Mouse (Mus musculus) lung, embryonic 16.5 days (tissue): ENCODE results near the gene Gm21970. TPM values are rescaled to one million over a fixed set of nuclear protein-coding genes. Genes with fewer than 3 reads are reported as not detected.
A peak's percentile ranks its signal among the peaks of the same experiment; 100 is the strongest.

Experiments
- ATAC-seq: fragments of 200-750 bp; cut with Nextera tagmentation; 2 replicates; pipeline ENCODE4 v1.8.0; 2017; ENCODE audit warnings: low read depth, mild to moderate bottlenecking, moderate library complexity
- H3K27ac ChIP-seq: fragments of 300-500 bp; sonication (generic); 2 replicates; pipeline ENCODE4 v1.5.1; 2014; ENCODE audit warnings: mild to moderate bottlenecking, control low read depth, low read length
- H3K27me3 ChIP-seq: fragments of 300-500 bp; sonication (generic); 2 replicates; pipeline ENCODE4 v1.6.1; 2014; ENCODE audit warnings: low read depth, low read length, mixed read lengths; ENCODE audit not compliant: control insufficient read depth, insufficient read depth
- H3K36me3 ChIP-seq: fragments of 300-500 bp; sonication (generic); 2 replicates; pipeline ENCODE4 v1.6.1; 2014; ENCODE audit warnings: low read length; ENCODE audit not compliant: control insufficient read depth, insufficient read depth
- H3K4me1 ChIP-seq: fragments of 300-500 bp; sonication (generic); replicated peaks from 2 replicates; pipeline ENCODE4 v1.6.1; 2014; ENCODE audit warnings: low read length, mixed read lengths; ENCODE audit not compliant: control insufficient read depth, insufficient read depth
- H3K4me2 ChIP-seq: fragments of 300-500 bp; sonication (generic); 2 replicates; pipeline ENCODE4 v1.6.1; 2014; ENCODE audit warnings: low read depth, low read length, control low read depth
- H3K4me3 ChIP-seq: fragments of 300-500 bp; sonication (generic); 2 replicates; pipeline ENCODE4 v1.5.1; 2014; ENCODE audit warnings: mild to moderate bottlenecking, low read length, control low read depth
- H3K9ac ChIP-seq: fragments of 300-500 bp; sonication (generic); 2 replicates; pipeline ENCODE4 v1.6.1; 2014; ENCODE audit warnings: low read length, control low read depth
- H3K9me3 ChIP-seq: fragments of 300-500 bp; sonication (generic); 2 replicates; pipeline ENCODE4 v1.6.1; 2016; ENCODE audit warnings: low read length; ENCODE audit not compliant: control insufficient read depth
- WGBS: fragments of 180-500 bp; shearing (Covaris S2); extraction: QIAGEN DNeasy Blood & Tissue Kit; methylation state at CpG from one replicate; pipeline ENCODE4 v1.1.7; 2014; 5-methylcytosine and 5-hydroxymethylcytosine counted together
- polyA plus RNA-seq: library from polyadenylated mRNA; unstranded; fragments of >200 nt; fragmentation: Nextera tagmentation; extraction: Ambion mirVana; gene quantifications from 2 replicates; pipeline ENCODE4 v1.2.1, GENCODE M21; 2015

Gm21970 gene
- polyA plus RNA-seq, 1 experiment from 2014 or later: not detected

DNA sequence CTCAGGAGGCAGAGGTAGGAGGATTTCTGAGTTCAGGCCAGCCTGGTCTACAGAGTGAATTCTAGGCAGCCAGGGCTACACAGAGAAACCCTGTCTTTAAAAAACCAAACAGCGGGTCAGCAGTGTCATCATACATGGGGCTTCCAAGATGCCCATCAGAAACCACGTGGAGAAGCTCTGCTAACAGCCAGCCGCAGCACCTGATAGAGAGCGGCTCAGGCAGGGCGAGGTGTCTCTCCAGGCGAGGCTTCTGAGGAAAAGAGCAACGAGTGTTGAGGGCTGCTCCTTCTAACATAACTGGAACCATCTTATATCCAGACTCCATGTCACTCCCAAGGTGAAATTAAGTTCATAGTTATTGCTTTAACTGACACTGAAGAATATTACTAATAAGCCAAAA is 57.4 kb downstream of the Gm21970 start:
- no peak for ATAC-seq
- 76% methylated on average over 7 of the region's 7 CpGs for WGBS
- Histone ChIP-seq H3K9ac (no peak overlapping the region), H3K36me3 (no peaks in the 10 kb centered on the region), H3K27ac (no peak overlapping the region), H3K27me3 (no peaks in the 10 kb centered on the region), H3K4me2 (no peak overlapping the region), H3K4me1 (peaks cover 21% of the 10 kb centered on the region), H3K9me3 (no peaks in the 10 kb centered on the region), H3K4me3 (no peak overlapping the region)

DNA sequence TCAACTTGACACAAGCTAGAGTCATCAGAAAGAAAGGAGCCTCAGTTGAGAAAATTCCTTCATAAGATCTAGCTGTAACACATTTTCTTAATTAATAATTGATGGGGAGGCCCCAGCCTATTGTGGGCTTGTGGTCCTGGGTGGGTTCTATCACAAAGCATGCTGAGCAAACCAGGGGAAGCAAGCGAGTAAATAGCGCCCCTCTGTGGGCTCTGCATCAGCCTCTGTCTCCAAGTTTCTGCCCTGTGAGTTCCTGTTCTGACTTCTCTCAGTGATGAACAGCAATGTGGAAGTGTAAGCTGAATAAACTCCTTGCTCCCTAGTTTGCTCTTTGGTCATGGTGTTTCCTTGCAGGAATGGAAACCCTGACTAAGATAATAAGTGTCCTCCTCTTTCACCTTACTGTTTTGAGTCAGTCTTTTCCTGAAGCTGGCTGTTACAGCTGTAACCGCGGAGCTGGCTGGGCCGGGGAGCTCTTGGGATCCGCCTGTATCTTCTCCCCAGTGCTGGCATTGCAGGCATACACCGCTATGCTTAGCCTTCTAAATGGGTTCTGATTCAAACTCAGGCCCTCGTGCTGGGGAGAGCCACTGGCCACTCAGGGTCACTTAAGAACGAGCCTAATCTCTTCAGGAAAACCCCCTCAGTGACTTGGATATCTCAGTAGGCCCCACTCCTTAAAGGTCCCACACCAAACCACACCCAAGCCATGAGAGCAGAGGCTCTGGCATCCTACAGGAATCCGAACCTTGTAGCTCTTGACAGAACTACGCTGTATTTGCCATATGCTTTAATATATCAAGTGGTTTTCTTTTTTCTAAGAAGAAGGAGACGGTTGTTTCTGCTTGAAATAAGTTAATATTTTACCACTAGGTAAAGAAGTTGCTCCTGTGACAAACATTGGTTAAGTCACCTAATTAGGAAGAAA is 58.9 kb downstream of the Gm21970 start:
- ATAC-seq: peak; percentile 59
- 69% methylated on average over 12 of the region's 12 CpGs for WGBS

GRCm38 (mm10) chr16:91451949-91452348 is 60.4 kb downstream of the Gm21970 start:
- Histone ChIP-seq H3K9ac (no peak overlapping the region), H3K27me3 (no peaks in the 10 kb centered on the region), H3K4me2 (no peak overlapping the region), H3K4me1 (peaks cover 21% of the 10 kb centered on the region), H3K4me3 (no peak overlapping the region), H3K27ac (peak overlapping the region; percentile 53), H3K9me3 (no peaks in the 10 kb centered on the region), H3K36me3 (no peaks in the 10 kb centered on the region)
- WGBS: 45% methylated on average over 2 of the region's 2 CpGs
- ATAC-seq: no peak

More for the DNA sequence above, 58.9 kb downstream of the Gm21970 start:
- Histone ChIP-seq H3K27ac (peak overlapping the region; percentile 37; the same call in 1 of the 2 replicates), H3K4me1 (peaks cover 21% of the 10 kb centered on the region), H3K4me3 (no peak overlapping the region), H3K9me3 (no peaks in the 10 kb centered on the region), H3K9ac (no peak overlapping the region), H3K27me3 (no peaks in the 10 kb centered on the region), H3K4me2 (no peak overlapping the region), H3K36me3 (no peaks in the 10 kb centered on the region)

GRCm38 (mm10) chr16:91452363-91452896 is 60.9 kb downstream of the Gm21970 start:
- no peaks in the 10 kb centered on the region for H3K36me3 ChIP-seq
- whole genome bisulfite sequencing: 18% methylated on average over 6 of the region's 6 CpGs
- H3K9me3 ChIP-seq: no peaks in the 10 kb centered on the region
- ATAC-seq: peak; percentile 69
- no peak overlapping the region for H3K9ac ChIP-seq
- no peak overlapping the region for H3K4me2 ChIP-seq
- H3K4me1 ChIP-seq: peaks cover 19% of the 10 kb centered on the region
- peak overlapping the region; percentile 53 for H3K27ac ChIP-seq
- no peaks in the 10 kb centered on the region for H3K27me3 ChIP-seq
- H3K4me3 ChIP-seq: no peak overlapping the region

DNA sequence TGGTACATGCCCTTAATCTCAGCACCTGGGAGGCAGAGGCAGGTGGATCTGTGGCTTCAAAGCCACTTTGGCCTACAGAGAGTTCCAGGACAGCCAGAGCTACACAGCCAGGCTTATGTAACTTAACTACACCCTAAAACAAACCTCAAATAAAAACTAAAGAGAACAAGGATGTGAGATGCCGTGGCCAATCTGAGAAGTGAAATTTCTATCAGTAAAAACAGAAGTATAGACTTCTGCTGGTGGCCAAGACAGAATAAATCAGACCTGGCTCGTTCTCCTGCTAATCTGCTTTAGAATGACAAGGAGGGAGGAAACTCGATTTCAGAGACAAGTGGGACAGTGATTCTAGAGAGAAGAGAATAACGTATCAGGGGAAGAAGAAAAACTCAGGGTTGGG is 64.3 kb downstream of the Gm21970 start:
- H3K27me3 ChIP-seq: no peaks in the 10 kb centered on the region
- ATAC-seq: no peak
- no peak overlapping the region for H3K4me2 ChIP-seq
- H3K4me3 ChIP-seq: no peak overlapping the region
- WGBS: 74% methylated on average over 4 of the region's 4 CpGs
- peaks cover 11% of the 10 kb centered on the region; the same call in 1 of the 2 replicates for H3K4me1 ChIP-seq
- no peaks in the 10 kb centered on the region for H3K36me3 ChIP-seq
- no peaks in the 10 kb centered on the region for H3K9me3 ChIP-seq
- H3K9ac ChIP-seq: no peak overlapping the region
- no peak overlapping the region for H3K27ac ChIP-seq

- no peak overlapping the region for H3K27ac ChIP-seq
- no peaks in the 10 kb centered on the region for H3K27me3 ChIP-seq
- H3K4me2 ChIP-seq: no peak overlapping the region
- H3K9me3 ChIP-seq: no peaks in the 10 kb centered on the region
- WGBS: 56% methylated on average over 21 of the region's 21 CpGs
- ATAC-seq: no peak
- no peak overlapping the region for H3K4me3 ChIP-seq
- no peaks in the 10 kb centered on the region for H3K4me1 ChIP-seq
- no peak overlapping the region for H3K9ac ChIP-seq
- H3K36me3 ChIP-seq: no peaks in the 10 kb centered on the region
Observed at GRCm38 (mm10) chr16:91458301-91458746, 66.8 kb downstream of the Gm21970 start.

- H3K4me2 ChIP-seq: no peak overlapping the region
- H3K9ac ChIP-seq: no peak overlapping the region
- H3K4me1 ChIP-seq: peaks cover 1% of the 10 kb centered on the region
- no peak overlapping the region for H3K4me3 ChIP-seq
- no peak overlapping the region for H3K27ac ChIP-seq
- H3K27me3 ChIP-seq: no peaks in the 10 kb centered on the region
- WGBS: 53% methylated on average over 5 of the region's 5 CpGs
- H3K9me3 ChIP-seq: no peaks in the 10 kb centered on the region
- no peak for ATAC-seq
- no peaks in the 10 kb centered on the region for H3K36me3 ChIP-seq
Observed at GRCm38 (mm10) chr16:91458976-91459375, 67.5 kb downstream of the Gm21970 start.

- Histone ChIP-seq H3K9ac (no peak overlapping the region), H3K36me3 (no peaks in the 10 kb centered on the region), H3K27me3 (no peaks in the 10 kb centered on the region), H3K4me3 (no peak overlapping the region), H3K4me2 (no peak overlapping the region), H3K27ac (no peak overlapping the region), H3K9me3 (no peaks in the 10 kb centered on the region), H3K4me1 (peaks cover 5% of the 10 kb centered on the region)
- 82% methylated on average over 3 of the region's 3 CpGs for WGBS
- no peak for ATAC-seq
Observed at GRCm38 (mm10) chr16:91459396-91459795, 67.9 kb downstream of the Gm21970 start.

DNA sequence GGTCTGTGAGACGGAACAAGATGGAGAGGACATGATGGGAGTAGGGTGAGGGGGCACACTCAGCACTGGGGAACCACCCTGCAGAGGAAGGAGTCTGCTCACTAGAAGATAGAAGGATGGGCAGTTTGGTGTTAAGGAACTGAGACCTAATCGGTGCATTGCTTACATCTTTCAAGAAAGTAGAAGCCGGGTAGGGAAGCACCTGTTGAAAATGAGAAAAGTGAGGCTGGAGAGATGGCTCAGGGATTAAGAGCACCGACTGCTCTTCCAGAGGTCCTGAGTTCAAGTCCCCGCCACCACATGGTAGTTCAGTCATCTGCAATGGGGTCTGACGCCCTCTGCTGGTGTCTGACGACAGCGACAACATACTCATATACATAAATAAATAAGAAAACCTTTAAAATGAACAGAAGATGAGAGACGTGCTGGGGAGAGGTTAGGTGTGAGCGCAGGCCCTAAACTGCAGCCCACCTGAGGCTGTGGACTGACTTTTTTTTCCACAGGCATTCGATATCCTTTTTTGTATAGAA is 68.4 kb downstream of the Gm21970 start:
- no peaks in the 10 kb centered on the region for H3K9me3 ChIP-seq

More for the DNA sequence above, 68.4 kb downstream of the Gm21970 start:
- no peak overlapping the region for H3K4me2 ChIP-seq
- H3K36me3 ChIP-seq: no peaks in the 10 kb centered on the region
- H3K27me3 ChIP-seq: no peaks in the 10 kb centered on the region
- H3K4me1 ChIP-seq: peaks cover 5% of the 10 kb centered on the region
- ATAC-seq: no peak
- H3K9ac ChIP-seq: no peak overlapping the region
- H3K27ac ChIP-seq: 0 out of 2 replicates have a peak overlapping the region, but pooled peaks have one; percentile 67
- no peak overlapping the region for H3K4me3 ChIP-seq
- 69% methylated on average over 11 of the region's 11 CpGs for WGBS
